Mouse (Mus musculus): ENCODE measurements around the gene Shank2. TPM values are rescaled to one million over a fixed set of nuclear protein-coding genes. Genes with fewer than 3 reads are reported as not detected.

The Shank2 gene
- polyA plus RNA-seq, 1 experiment from 2014 or later, result 0.63 TPM

GRCm38 (mm10) chr7:144244203-144244602, 242.5 kb downstream of the Shank2 start:
- no peak overlapping the region for H3K4me3 ChIP-seq (ENCODE audit: low read depth, low read length)
- no peak overlapping the region for H3K27ac ChIP-seq (ENCODE audit: low read length)
- no peaks in the 10 kb centered on the region for H3K36me3 ChIP-seq (ENCODE audit: control insufficient read depth, insufficient read depth)
- H3K4me2 ChIP-seq (ENCODE audit: low read depth, low read length), result no peak overlapping the region
- ATAC-seq (ENCODE audit: low read depth), result no peak
- no peaks in the 10 kb centered on the region for H3K9me3 ChIP-seq (replicated peaks; ENCODE audit: control insufficient read depth, low read length)
- H3K27me3 ChIP-seq (ENCODE audit: control insufficient read depth, insufficient read depth, low read depth, low read length), result no peaks in the 10 kb centered on the region
- no peak overlapping the region for H3K9ac ChIP-seq (ENCODE audit: low read depth, low read length)
- no peaks in the 10 kb centered on the region for H3K4me1 ChIP-seq (ENCODE audit: control insufficient read depth, low read depth, low read length)
- WGBS (ENCODE audit: insufficient replicate concordance), result 57% methylated on average over 6 of the region's 6 CpGs

- Histone ChIP-seq H3K27me3 (ENCODE audit: control insufficient read depth, insufficient read depth, low read depth, low read length) (no peaks in the 10 kb centered on the region), H3K9me3 (replicated peaks; ENCODE audit: control insufficient read depth, low read length) (no peaks in the 10 kb centered on the region), H3K9ac (ENCODE audit: low read depth, low read length) (no peak overlapping the region), H3K4me1 (ENCODE audit: control insufficient read depth, low read depth, low read length) (no peaks in the 10 kb centered on the region), H3K27ac (ENCODE audit: low read length) (no peak overlapping the region), H3K36me3 (ENCODE audit: control insufficient read depth, insufficient read depth) (no peaks in the 10 kb centered on the region), H3K4me3 (ENCODE audit: low read depth, low read length) (no peak overlapping the region), H3K4me2 (ENCODE audit: low read depth, low read length) (no peak overlapping the region)
- 45% methylated on average over 3 of the region's 3 CpGs for WGBS (ENCODE audit: insufficient replicate concordance)
- ATAC-seq (ENCODE audit: low read depth), result no peak
Observed at GRCm38 (mm10) chr7:144246271-144246670, 244.5 kb downstream of the Shank2 start.

DNA sequence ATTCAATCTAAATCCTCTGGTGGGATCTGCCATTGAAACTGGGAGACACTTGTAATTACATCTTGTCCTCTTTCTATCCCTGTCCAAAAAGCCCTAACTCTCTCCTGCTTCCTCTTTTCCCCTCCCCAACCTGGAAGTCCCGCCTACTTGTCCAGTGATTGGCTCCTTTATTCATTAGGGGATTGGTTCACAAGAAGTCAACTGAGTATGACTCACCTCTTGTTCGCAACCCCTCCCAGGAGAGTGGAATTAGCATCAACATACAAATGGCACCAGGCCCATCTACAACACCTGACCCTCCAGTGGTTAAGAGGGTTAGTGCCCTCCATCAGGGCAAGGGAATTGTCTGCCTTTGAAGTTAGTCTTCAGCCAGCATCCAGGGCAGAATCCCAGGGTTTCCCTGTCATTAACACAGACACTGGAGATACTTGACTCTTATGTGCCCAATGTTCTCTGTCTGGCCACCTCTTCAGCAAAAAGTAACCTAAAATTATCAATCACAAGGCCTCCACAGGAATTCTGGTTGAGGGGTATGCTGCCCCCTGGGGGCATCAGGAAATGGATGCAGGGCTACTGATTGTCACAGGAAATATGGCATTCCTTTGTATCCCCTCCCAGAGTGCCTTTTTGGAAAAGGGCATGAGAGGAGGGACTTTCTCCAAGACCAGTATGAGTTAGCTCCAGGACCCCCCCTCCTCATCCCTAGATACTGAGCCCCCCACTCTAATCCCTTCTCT, 247.1 kb downstream of the Shank2 start:
- no peak for ATAC-seq (ENCODE audit: low read depth)
- no peak overlapping the region for H3K27ac ChIP-seq (ENCODE audit: low read length)
- no peaks in the 10 kb centered on the region for H3K27me3 ChIP-seq (ENCODE audit: control insufficient read depth, insufficient read depth, low read depth, low read length)
- no peak overlapping the region for H3K9ac ChIP-seq (ENCODE audit: low read depth, low read length)
- H3K4me3 ChIP-seq (ENCODE audit: low read depth, low read length), result no peak overlapping the region
- 32% methylated on average over 2 of the region's 2 CpGs for WGBS (ENCODE audit: insufficient replicate concordance)
- H3K36me3 ChIP-seq (ENCODE audit: control insufficient read depth, insufficient read depth), result no peaks in the 10 kb centered on the region
- no peaks in the 10 kb centered on the region for H3K4me1 ChIP-seq (ENCODE audit: control insufficient read depth, low read depth, low read length)
- H3K9me3 ChIP-seq (replicated peaks; ENCODE audit: control insufficient read depth, low read length), result no peaks in the 10 kb centered on the region
- H3K4me2 ChIP-seq (ENCODE audit: low read depth, low read length), result no peak overlapping the region

- Histone ChIP-seq H3K9ac (ENCODE audit: low read depth, low read length) (no peak overlapping the region), H3K4me3 (ENCODE audit: low read depth, low read length) (no peak overlapping the region), H3K4me1 (ENCODE audit: control insufficient read depth, low read depth, low read length) (no peaks in the 10 kb centered on the region), H3K27ac (ENCODE audit: low read length) (no peak overlapping the region), H3K4me2 (ENCODE audit: low read depth, low read length) (no peak overlapping the region), H3K36me3 (ENCODE audit: control insufficient read depth, insufficient read depth) (no peaks in the 10 kb centered on the region), H3K27me3 (ENCODE audit: control insufficient read depth, insufficient read depth, low read depth, low read length) (no peaks in the 10 kb centered on the region), H3K9me3 (replicated peaks; ENCODE audit: control insufficient read depth, low read length) (no peaks in the 10 kb centered on the region)
- WGBS (ENCODE audit: insufficient replicate concordance), result 48% methylated on average over 4 of the region's 4 CpGs
- ATAC-seq (ENCODE audit: low read depth), result no peak
Observed at GRCm38 (mm10) chr7:144250791-144251190, 249.1 kb downstream of the Shank2 start.

GRCm38 (mm10) chr7:144251250-144251649, 249.5 kb downstream of the Shank2 start:
- 29% methylated on average over 6 of the region's 6 CpGs for WGBS (ENCODE audit: insufficient replicate concordance)
- H3K27ac ChIP-seq (ENCODE audit: low read length), result no peak overlapping the region
- no peaks in the 10 kb centered on the region for H3K27me3 ChIP-seq (ENCODE audit: control insufficient read depth, insufficient read depth, low read depth, low read length)
- H3K4me3 ChIP-seq (ENCODE audit: low read depth, low read length), result no peak overlapping the region
- no peaks in the 10 kb centered on the region for H3K9me3 ChIP-seq (replicated peaks; ENCODE audit: control insufficient read depth, low read length)
- no peak for ATAC-seq (ENCODE audit: low read depth)
- H3K36me3 ChIP-seq (ENCODE audit: control insufficient read depth, insufficient read depth), result no peaks in the 10 kb centered on the region
- H3K9ac ChIP-seq (ENCODE audit: low read depth, low read length), result no peak overlapping the region
- H3K4me1 ChIP-seq (ENCODE audit: control insufficient read depth, low read depth, low read length), result no peaks in the 10 kb centered on the region
- H3K4me2 ChIP-seq (ENCODE audit: low read depth, low read length), result no peak overlapping the region

- H3K9ac ChIP-seq (ENCODE audit: low read depth, low read length), result no peak overlapping the region
- no peaks in the 10 kb centered on the region for H3K4me1 ChIP-seq (ENCODE audit: control insufficient read depth, low read depth, low read length)
- no peak overlapping the region for H3K4me2 ChIP-seq (ENCODE audit: low read depth, low read length)
- no peaks in the 10 kb centered on the region for H3K9me3 ChIP-seq (replicated peaks; ENCODE audit: control insufficient read depth, low read length)
- no peak overlapping the region for H3K4me3 ChIP-seq (ENCODE audit: low read depth, low read length)
- H3K36me3 ChIP-seq (ENCODE audit: control insufficient read depth, insufficient read depth), result no peaks in the 10 kb centered on the region
- ATAC-seq (ENCODE audit: low read depth), result no peak
- 36% methylated on average over 8 of the region's 8 CpGs for WGBS (ENCODE audit: insufficient replicate concordance)
- no peak overlapping the region for H3K27ac ChIP-seq (ENCODE audit: low read length)
- no peaks in the 10 kb centered on the region for H3K27me3 ChIP-seq (ENCODE audit: control insufficient read depth, insufficient read depth, low read depth, low read length)
Observed at GRCm38 (mm10) chr7:144254674-144255246, 253.0 kb downstream of the Shank2 start.

GRCm38 (mm10) chr7:144257821-144258220, 256.1 kb downstream of the Shank2 start:
- Histone ChIP-seq H3K4me1 (ENCODE audit: control insufficient read depth, low read depth, low read length) (no peaks in the 10 kb centered on the region), H3K9me3 (replicated peaks; ENCODE audit: control insufficient read depth, low read length) (no peaks in the 10 kb centered on the region), H3K36me3 (ENCODE audit: control insufficient read depth, insufficient read depth) (no peaks in the 10 kb centered on the region), H3K4me2 (ENCODE audit: low read depth, low read length) (no peak overlapping the region), H3K27me3 (ENCODE audit: control insufficient read depth, insufficient read depth, low read depth, low read length) (no peaks in the 10 kb centered on the region), H3K4me3 (ENCODE audit: low read depth, low read length) (no peak overlapping the region), H3K27ac (ENCODE audit: low read length) (no peak overlapping the region), H3K9ac (ENCODE audit: low read depth, low read length) (no peak overlapping the region)
- no peak for ATAC-seq (ENCODE audit: low read depth)
- WGBS (ENCODE audit: insufficient replicate concordance), result 55% methylated on average over 7 of the region's 7 CpGs

GRCm38 (mm10) chr7:144258332-144258731, 256.6 kb downstream of the Shank2 start:
- Histone ChIP-seq H3K9ac (ENCODE audit: low read depth, low read length) (no peak overlapping the region), H3K27ac (ENCODE audit: low read length) (no peak overlapping the region), H3K4me3 (ENCODE audit: low read depth, low read length) (no peak overlapping the region), H3K9me3 (replicated peaks; ENCODE audit: control insufficient read depth, low read length) (no peaks in the 10 kb centered on the region), H3K27me3 (ENCODE audit: control insufficient read depth, insufficient read depth, low read depth, low read length) (no peaks in the 10 kb centered on the region), H3K4me1 (ENCODE audit: control insufficient read depth, low read depth, low read length) (no peaks in the 10 kb centered on the region), H3K36me3 (ENCODE audit: control insufficient read depth, insufficient read depth) (no peaks in the 10 kb centered on the region), H3K4me2 (ENCODE audit: low read depth, low read length) (no peak overlapping the region)
- no peak for ATAC-seq (ENCODE audit: low read depth)
- WGBS (ENCODE audit: insufficient replicate concordance), result 46% methylated on average over 4 of the region's 4 CpGs

GRCm38 (mm10) chr7:144262666-144263065, 260.9 kb downstream of the Shank2 start:
- no peaks in the 10 kb centered on the region for H3K4me1 ChIP-seq (ENCODE audit: control insufficient read depth, low read depth, low read length)
- H3K27ac ChIP-seq (ENCODE audit: low read length), result no peak overlapping the region
- 51% methylated on average over 6 of the region's 6 CpGs for WGBS (ENCODE audit: insufficient replicate concordance)
- no peak overlapping the region for H3K4me2 ChIP-seq (ENCODE audit: low read depth, low read length)
- H3K27me3 ChIP-seq (ENCODE audit: control insufficient read depth, insufficient read depth, low read depth, low read length), result no peaks in the 10 kb centered on the region
- no peak for ATAC-seq (ENCODE audit: low read depth)
- no peaks in the 10 kb centered on the region for H3K9me3 ChIP-seq (replicated peaks; ENCODE audit: control insufficient read depth, low read length)
- no peaks in the 10 kb centered on the region for H3K36me3 ChIP-seq (ENCODE audit: control insufficient read depth, insufficient read depth)
- no peak overlapping the region for H3K4me3 ChIP-seq (ENCODE audit: low read depth, low read length)
- no peak overlapping the region for H3K9ac ChIP-seq (ENCODE audit: low read depth, low read length)

Measured in liver, embryonic 16.5 days (tissue).